Mouse (Mus musculus) liver, embryonic 16.5 days (tissue): ENCODE measurements around the gene Arhgap23. TPM values are rescaled to one million over a fixed set of nuclear protein-coding genes. Genes with fewer than 3 reads are reported as not detected.

Experiments
- ATAC-seq: fragments of 200-750 bp; cut with Nextera tagmentation; 2 replicates; pipeline ENCODE4 v1.8.0; 2017; ENCODE audit warnings: low read depth, mild to moderate bottlenecking, moderate number of reproducible peaks, moderate library complexity
- H3K27ac ChIP-seq: fragments of 300-500 bp; sonication (generic); 2 replicates; pipeline ENCODE4 v1.5.1; 2014; ENCODE audit warnings: mild to moderate bottlenecking, low read length
- H3K27me3 ChIP-seq: fragments of 300-500 bp; sonication (generic); 2 replicates; pipeline ENCODE4 v1.6.1; 2014; ENCODE audit warnings: low read depth, low read length, mixed read lengths; ENCODE audit not compliant: control insufficient read depth, insufficient read depth
- H3K36me3 ChIP-seq: fragments of 300-500 bp; sonication (generic); 2 replicates; pipeline ENCODE4 v1.6.1; 2014; ENCODE audit warnings: mild to moderate bottlenecking; ENCODE audit not compliant: control insufficient read depth, insufficient read depth
- H3K4me1 ChIP-seq: fragments of 300-500 bp; sonication (generic); 2 replicates; pipeline ENCODE4 v1.6.1; 2014; ENCODE audit warnings: low read depth, low read length, mixed read lengths; ENCODE audit not compliant: control insufficient read depth
- H3K4me2 ChIP-seq: fragments of 300-500 bp; sonication (generic); 2 replicates; pipeline ENCODE4 v1.6.1; 2014; ENCODE audit warnings: low read depth, low read length, mixed read lengths
- H3K4me3 ChIP-seq: fragments of 300-500 bp; sonication (generic); 2 replicates; pipeline ENCODE4 v1.5.1; 2014; ENCODE audit warnings: low read depth, mild to moderate bottlenecking, low read length
- H3K9ac ChIP-seq: fragments of 300-500 bp; sonication (generic); 2 replicates; pipeline ENCODE4 v1.6.1; 2014; ENCODE audit warnings: low read depth, low read length
- H3K9me3 ChIP-seq: fragments of 300-500 bp; sonication (generic); replicated peaks from 2 replicates; pipeline ENCODE4 v1.6.1; 2016; ENCODE audit warnings: low read length; ENCODE audit not compliant: control insufficient read depth
- WGBS: fragments of 180-500 bp; shearing (Covaris S2); extraction: QIAGEN DNeasy Blood & Tissue Kit; methylation state at CpG from one replicate; pipeline ENCODE4 v1.1.7; 2014; ENCODE audit not compliant: insufficient replicate concordance; 5-methylcytosine and 5-hydroxymethylcytosine counted together
- polyA plus RNA-seq: library from polyadenylated mRNA; unstranded; fragments of >200 nt; fragmentation: Nextera tagmentation; extraction: Ambion mirVana; gene quantifications from 2 replicates; pipeline ENCODE4 v1.2.1, GENCODE M21; 2015

Arhgap23 gene
- polyA plus RNA-seq, 1 experiment from 2014 or later: 5.4 TPM

DNA sequence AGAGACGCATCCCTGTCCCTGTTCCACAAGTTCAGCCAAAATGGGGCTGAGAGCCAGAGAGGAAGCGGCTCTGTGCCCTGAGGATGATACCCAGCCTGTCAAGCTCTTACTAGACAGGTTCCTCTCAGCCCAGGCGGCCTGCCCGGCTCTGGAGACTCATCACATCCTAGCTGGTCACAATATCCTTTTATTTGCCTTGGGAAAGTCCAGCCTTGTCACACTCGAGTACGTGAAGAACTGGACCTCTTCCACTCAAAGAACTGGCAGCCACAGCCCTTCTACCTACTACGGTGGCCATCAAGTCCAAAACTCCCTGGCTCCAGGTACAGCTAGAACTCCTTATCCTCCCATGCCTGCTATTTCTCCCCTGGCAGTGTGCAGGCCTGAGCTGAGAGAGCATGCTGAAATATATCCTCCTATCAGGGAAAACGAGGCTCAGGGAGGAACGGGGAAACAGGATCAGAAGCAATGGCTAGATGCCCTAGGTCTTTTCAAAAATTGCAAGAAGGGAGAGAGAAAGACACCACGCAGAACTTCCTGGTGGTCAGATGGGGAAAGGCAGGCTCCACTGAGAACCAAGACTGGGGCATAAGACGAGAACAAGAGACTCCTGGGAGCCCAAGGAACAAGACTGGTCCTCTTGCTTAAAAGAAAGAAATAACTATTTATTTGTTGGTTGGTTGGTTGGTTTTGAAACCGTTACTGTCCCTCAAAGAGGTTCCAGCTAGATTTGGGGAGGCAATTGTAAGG, 132.8 kb downstream of the Arhgap23 start:
- H3K36me3 ChIP-seq: no peaks in the 10 kb centered on the region
- H3K4me2 ChIP-seq: no peak overlapping the region
- H3K9me3 ChIP-seq: no peaks in the 10 kb centered on the region
- no peak overlapping the region for H3K27ac ChIP-seq
- H3K9ac ChIP-seq: no peak overlapping the region
- no peak overlapping the region for H3K4me3 ChIP-seq
- ATAC-seq: no peak
- H3K4me1 ChIP-seq: peaks cover 2% of the 10 kb centered on the region; the same call in 1 of the 2 replicates
- peaks cover 93% of the 10 kb centered on the region for H3K27me3 ChIP-seq
- WGBS: 40% methylated on average over 12 of the region's 12 CpGs

- H3K9ac ChIP-seq: no peak overlapping the region
- H3K27me3 ChIP-seq: peaks cover 88% of the 10 kb centered on the region
- H3K9me3 ChIP-seq: no peaks in the 10 kb centered on the region
- peaks cover 2% of the 10 kb centered on the region; the same call in 1 of the 2 replicates for H3K4me1 ChIP-seq
- WGBS: 32% methylated on average over 8 of the region's 8 CpGs
- no peak overlapping the region for H3K27ac ChIP-seq
- H3K4me2 ChIP-seq: no peak overlapping the region
- no peaks in the 10 kb centered on the region for H3K36me3 ChIP-seq
- ATAC-seq: no peak
- no peak overlapping the region for H3K4me3 ChIP-seq
These were observed 133.4 kb downstream of the Arhgap23 start for GRCm38 (mm10) chr11:97548757-97549156.

Other genes with a start within 250 kb of the Arhgap23 start
- 14.5 and 15.9 TPM in 2 replicates for gene Kpnb1, start 227.7 kb upstream of the Arhgap23 start, polyA plus RNA-seq
- gene Npepps, start 134.9 kb upstream of the Arhgap23 start, polyA plus RNA-seq: 20.7 and 23.4 TPM in 2 replicates
- 21.2 and 25.6 TPM in 2 replicates for gene Mrpl45, start 99.8 kb upstream of the Arhgap23 start, polyA plus RNA-seq
- not detected in 2 replicates for gene Gpr179, start 63.5 kb upstream of the Arhgap23 start, polyA plus RNA-seq
- gene Socs7, start 53.0 kb upstream of the Arhgap23 start, polyA plus RNA-seq: 1.0 and 1.1 TPM in 2 replicates
- 0.46 and 0.59 TPM in 2 replicates for gene 4933428G20Rik, start 84.8 kb downstream of the Arhgap23 start, polyA plus RNA-seq
- not detected in 2 replicates for gene Srcin1, start 160.7 kb downstream of the Arhgap23 start, polyA plus RNA-seq
- gene Epop, start 214.2 kb downstream of the Arhgap23 start, polyA plus RNA-seq: 0.11 and 0.24 TPM in 2 replicates
- 0.16 and 0.21 TPM in 2 replicates for gene Mllt6, start 247.9 kb downstream of the Arhgap23 start, polyA plus RNA-seq